Mouse (Mus musculus) MEL (cell line): ENCODE measurements around the gene Med31.

Experiments used
- CHD2 ChIP-seq: IDR thresholded peaks from 2 replicates; pipeline ENCODE4 v1.6.1; 2011; ENCODE audit warnings: low read length, improper control_type of control experiment
- CTCF ChIP-seq, 3 experiments: IDR thresholded peaks in 2 of 3; conservative IDR thresholded peaks in 1 of 3; 2 replicates each; pipeline ENCODE4 v1.5.1; 2011 to 2012; ENCODE audit warnings: low read length in 3 of 3, low read depth in 2 of 3, mild to moderate bottlenecking in 2 of 3, improper control_type of control experiment in 1 of 3, inconsistent platforms in 1 of 3, mixed read lengths in 1 of 3, moderate library complexity in 1 of 3; ENCODE audit not compliant: control insufficient read depth in 1 of 3, insufficient read depth in 1 of 3, poor library complexity in 1 of 3, severe bottlenecking in 1 of 3
- E2F4 ChIP-seq: IDR thresholded peaks from 2 replicates; pipeline ENCODE4 v1.6.1; 2011; ENCODE audit warnings: low read depth, low read length, improper control_type of control experiment, borderline replicate concordance
- GATA1 ChIP-seq: IDR thresholded peaks from 2 replicates; pipeline ENCODE4 v1.6.1; 2011; ENCODE audit warnings: low read depth, low read length, improper control_type of control experiment
- JUND ChIP-seq: IDR thresholded peaks from 2 replicates; pipeline ENCODE4 v1.6.1; 2011; ENCODE audit warnings: low read depth, mild to moderate bottlenecking, improper control_type of control experiment, low read length
- MAFK ChIP-seq: IDR thresholded peaks from 2 replicates; pipeline ENCODE4 v1.6.1; 2011; ENCODE audit warnings: low read depth, mild to moderate bottlenecking, low read length, improper control_type of control experiment, borderline replicate concordance
- TAL1 ChIP-seq: IDR thresholded peaks from 2 replicates; pipeline ENCODE4 v1.6.1; 2012; ENCODE audit warnings: mild to moderate bottlenecking, inconsistent platforms, low read length, moderate library complexity, mixed read lengths
- ZNF384 ChIP-seq: IDR thresholded peaks from 2 replicates; pipeline ENCODE4 v1.6.1; 2012; ENCODE audit warnings: low read depth, mild to moderate bottlenecking, inconsistent platforms, low read length, improper control_type of control experiment

GRCm38 (mm10) chr11:72196506-72196905 lies 18.9 kb downstream of the Med31 start:
- TF ChIP-seq GATA1 (no peak), TAL1 (no peak), JUND (no peak), CTCF (IDR thresholded peaks at IDR 0.05 in 2 of 3, conservative IDR thresholded peaks at IDR 0.05 in 1 of 3; ENCODE audit: control insufficient read depth in 1 of 3, insufficient read depth in 1 of 3, low read depth in 2 of 3, low read length in 3 of 3, poor library complexity in 1 of 3, severe bottlenecking in 1 of 3) (no peak), CHD2 (no peak), MAFK (no peak), E2F4 (no peak), ZNF384 (no peak)
